ENCODE assay signal across 16 mouse cellular contexts in the genomic region with DNA sequence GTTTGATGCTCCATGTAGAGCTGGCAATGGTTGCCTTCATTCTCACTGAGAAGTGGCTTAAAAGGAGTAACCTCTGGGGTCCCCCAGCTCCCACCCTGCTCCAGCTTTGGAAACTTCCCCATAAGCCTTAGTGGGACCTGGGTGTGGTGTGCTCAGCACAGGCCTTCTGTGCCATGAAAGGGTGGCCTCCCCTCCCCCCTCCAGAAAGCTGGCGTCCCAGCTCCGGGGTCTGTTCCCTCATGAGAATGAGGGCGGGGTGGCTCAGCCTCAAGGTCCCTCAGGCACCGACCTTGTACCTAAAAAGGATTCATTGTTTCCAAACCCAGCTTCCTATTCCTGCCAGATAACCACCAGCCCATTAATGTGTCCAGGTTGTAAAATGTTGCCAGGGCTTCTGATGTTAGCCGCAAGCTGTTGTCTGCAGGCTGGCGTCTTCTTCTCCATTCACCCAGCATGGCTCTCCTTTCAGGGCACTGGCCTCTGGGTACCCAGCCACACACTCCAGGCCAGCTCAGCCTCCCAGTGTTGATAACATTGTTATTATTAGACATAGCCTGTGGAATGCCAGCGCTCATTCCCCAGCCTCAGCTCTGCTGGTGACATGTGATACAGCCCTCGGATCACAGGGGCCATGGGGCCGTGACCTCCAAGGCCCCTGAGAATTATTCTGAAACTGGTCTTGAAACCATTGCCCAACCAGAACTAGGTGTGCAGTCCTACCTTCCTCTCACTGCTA.
DNase-seq lines count a peak whose midpoint lies in the region; ATAC-seq and TF ChIP-seq lines count a peak whose summit lies in the region.
"Had no signal": no experiment of that assay in that cellular context is flagged by ENCODE, and none has a peak within 500 bp of the region (broad histone marks: within the 10 kb centered on the region; RNA-seq: fewer than 3 reads in every experiment).

No protein-coding gene starts in this region.

- no peak overlapping the region for H3K4me3 ChIP-seq in intestine, embryonic 14.5 days (ENCODE audit: low read depth, low read length)
- H3K4me3 ChIP-seq in intestine, postnatal 0 days (ENCODE audit: low read depth, low read length), result no peak overlapping the region
- no peak overlapping the region for H3K4me3 ChIP-seq in heart, embryonic 11.5 days (ENCODE audit: low read depth, low read length)
- H3K4me3 ChIP-seq: neural tube, embryonic 12.5 days had no signal

- H3K36me3 ChIP-seq in intestine, embryonic 14.5 days (ENCODE audit: control insufficient read depth, insufficient read depth, low read length), result no peaks in the 10 kb centered on the region
- no peaks in the 10 kb centered on the region for H3K36me3 ChIP-seq in intestine, postnatal 0 days (ENCODE audit: control insufficient read depth, insufficient read depth)
- H3K36me3 ChIP-seq in heart, embryonic 11.5 days (ENCODE audit: control insufficient read depth, insufficient read depth, low read length), result no peaks in the 10 kb centered on the region
- H3K36me3 ChIP-seq: neural tube, embryonic 12.5 days had no signal

- no peak overlapping the region for H3K4me2 ChIP-seq in intestine, embryonic 14.5 days (ENCODE audit: low read length)
- no peak overlapping the region for H3K4me2 ChIP-seq in intestine, postnatal 0 days (replicated peaks; ENCODE audit: low read depth)
- H3K4me2 ChIP-seq in heart, embryonic 11.5 days, result peak overlapping the region; percentile 42
- H3K4me2 ChIP-seq: hindbrain, embryonic 14.5 days; neural tube, embryonic 12.5 days had no signal

- peak; percentile 49; the same call in 1 of the 2 replicates for ATAC-seq in intestine, embryonic 14.5 days (replicated peaks; ENCODE audit: low FRiP score, low TSS enrichment, low read depth)
- ATAC-seq in intestine, postnatal 0 days, result no peak
- ATAC-seq in heart, embryonic 11.5 days (replicated peaks; ENCODE audit: insufficient number of reproducible peaks, low FRiP score, low TSS enrichment), result peak; percentile 67
- ATAC-seq: activated CD4-positive, CD25-positive, alpha-beta regulatory T cell, adult 4 months; midbrain, embryonic 16.5 days had no signal

- no peaks in the 10 kb centered on the region for H3K9me3 ChIP-seq in intestine, embryonic 14.5 days (ENCODE audit: control insufficient read depth, low read length)
- H3K9me3 ChIP-seq in intestine, postnatal 0 days (ENCODE audit: control insufficient read depth), result no peaks in the 10 kb centered on the region
- H3K9me3 ChIP-seq in heart, embryonic 11.5 days (replicated peaks; ENCODE audit: control insufficient read depth, low read length), result no peaks in the 10 kb centered on the region
- H3K9me3 ChIP-seq: neural tube, embryonic 12.5 days had no signal

- no peak overlapping the region for H3K27ac ChIP-seq in intestine, embryonic 14.5 days (ENCODE audit: low read depth)
- H3K27ac ChIP-seq in intestine, postnatal 0 days (ENCODE audit: low read depth, low read length), result no peak overlapping the region
- H3K27ac ChIP-seq in heart, embryonic 11.5 days (ENCODE audit: low read depth, low read length), result peak overlapping the region; percentile 90
- H3K27ac ChIP-seq: hindbrain, embryonic 14.5 days; neural tube, embryonic 12.5 days had no signal

- 40% methylated on average over 9 of the region's 9 CpGs for WGBS in intestine, embryonic 14.5 days
- WGBS in intestine, postnatal 0 days, result 36% methylated on average over 9 of the region's 9 CpGs
- 14% methylated on average over 9 of the region's 9 CpGs for WGBS in heart, embryonic 11.5 days (ENCODE audit: insufficient replicate concordance)

- TF ChIP-seq CTCF in intestine, postnatal 0 days (IDR thresholded peaks at IDR 0.05; ENCODE audit: low read depth), result no peak

- H3K27me3 ChIP-seq in intestine, embryonic 14.5 days (replicated peaks; ENCODE audit: control insufficient read depth, insufficient read depth, low read length), result no peaks in the 10 kb centered on the region
- no peaks in the 10 kb centered on the region for H3K27me3 ChIP-seq in intestine, postnatal 0 days (replicated peaks; ENCODE audit: control insufficient read depth, insufficient read depth, low read length)
- H3K27me3 ChIP-seq in heart, embryonic 11.5 days (ENCODE audit: control insufficient read depth, insufficient read depth, low read length), result no peaks in the 10 kb centered on the region
- H3K27me3 ChIP-seq: neural tube, embryonic 12.5 days had no signal

- intact Hi-C loops in left cerebral cortex, postnatal 36 days (cut with DNase I), result no loop called here

- no peaks in the 10 kb centered on the region for H3K4me1 ChIP-seq in intestine, embryonic 14.5 days (replicated peaks; ENCODE audit: control insufficient read depth, insufficient read depth, low read length)
- no peaks in the 10 kb centered on the region for H3K4me1 ChIP-seq in intestine, postnatal 0 days (replicated peaks; ENCODE audit: control insufficient read depth, insufficient read depth, low read length)
- peaks cover 24% of the 10 kb centered on the region for H3K4me1 ChIP-seq in heart, embryonic 11.5 days (ENCODE audit: control insufficient read depth, insufficient read depth, low read length)
- H3K4me1 ChIP-seq: neural tube, embryonic 12.5 days had no signal

- DNase-seq in intestine, embryonic 14.5 days (ENCODE audit: low spot score), result no peak
- DNase-seq in embryo, embryonic 9.5 days (ENCODE audit: extremely low spot score), result peak; percentile 43
- peak; percentile 54 for DNase-seq in heart, postnatal 4 days
- DNase-seq in left cerebral cortex, postnatal 36 days (ENCODE audit: low spot score in 2 of 2), result no peak
- DNase-seq in lung, postnatal 25 days (ENCODE audit: low spot score), result no peak
- DNase-seq: cerebellum, adult 8-10 months; gastrocnemius, postnatal 14 days; layer of hippocampus, adult 9-11 months; lung, adult 2 months; retina, postnatal 1 day had no signal

- H3K9ac ChIP-seq in intestine, embryonic 14.5 days (ENCODE audit: low read length), result no peak overlapping the region
- H3K9ac ChIP-seq in intestine, postnatal 0 days (ENCODE audit: low read depth, low read length), result no peak overlapping the region
- H3K9ac ChIP-seq in heart, embryonic 11.5 days (ENCODE audit: low read depth, low read length), result peak overlapping the region; percentile 52; the same call in 1 of the 2 replicates
- H3K9ac ChIP-seq: hindbrain, embryonic 14.5 days; neural tube, embryonic 12.5 days had no signal

Comparison
In these comparisons a context has a peak if more than half of its experiments do, and no peak if none do; other contexts are left out.
1. DNase-seq: peak in embryo, embryonic 9.5 days (single experiment) and heart, postnatal 4 days (single experiment); none in intestine, embryonic 14.5 days (single experiment), left cerebral cortex, postnatal 36 days (0 of 2) and lung, postnatal 25 days (single experiment).